In the genomic region with DNA sequence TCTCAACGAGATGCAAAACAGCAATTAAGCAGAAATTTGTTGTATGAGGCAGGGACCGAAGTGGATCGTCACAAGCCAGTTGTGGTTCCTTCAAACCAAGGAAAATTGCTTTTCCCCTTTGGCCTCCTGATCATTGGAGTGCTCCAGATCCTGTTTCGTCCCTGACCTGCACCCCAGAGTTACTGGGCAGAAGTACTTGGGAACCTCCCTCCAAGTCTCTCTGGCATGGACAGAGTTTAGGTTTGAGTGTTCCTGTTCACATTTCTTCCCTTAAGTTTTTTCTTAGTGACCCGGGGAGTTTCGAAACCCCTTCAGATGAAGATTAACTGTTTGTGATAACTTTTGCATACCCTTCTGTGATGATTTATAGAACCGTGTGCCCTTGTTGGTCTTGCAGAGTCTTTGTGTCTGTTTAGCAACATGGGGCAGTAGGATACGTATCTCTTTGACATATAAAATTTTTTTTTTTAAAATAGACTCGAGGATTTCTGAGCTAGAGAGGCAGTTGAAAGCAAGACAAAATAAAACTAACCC, we compare ENCODE assay signal across 13 mouse cellular contexts.
"Had no signal": no experiment of that assay in that cellular context is flagged by ENCODE, and none has a peak within 500 bp of the region (broad histone marks: within the 10 kb centered on the region; RNA-seq: fewer than 3 reads in every experiment).

No protein-coding gene starts in this region.

- H3K36me3 ChIP-seq: liver, embryonic 15.5 days; midbrain, embryonic 12.5 days had no signal

- DNase-seq: kidney, adult 8-10 months; kidney, postnatal 10 days; left cerebral cortex, postnatal 4 days; lung, embryonic 14.5 days; thymus, postnatal 4 days had no signal

- H3K4me2 ChIP-seq: liver, embryonic 11.5 days; liver, embryonic 15.5 days; lung, embryonic 14.5 days; midbrain, embryonic 12.5 days had no signal

- H3K9me3 ChIP-seq: liver, embryonic 15.5 days; megakaryocyte, embryonic 14.5 days; midbrain, embryonic 12.5 days had no signal

- H3K27ac ChIP-seq: liver, embryonic 15.5 days; macrophage; midbrain, embryonic 12.5 days; stomach, postnatal 0 days had no signal

- H3K9ac ChIP-seq: liver, embryonic 15.5 days; lung, embryonic 14.5 days; midbrain, embryonic 12.5 days had no signal

- ATAC-seq: intestine, embryonic 16.5 days; midbrain, embryonic 16.5 days had no signal

- H3K4me3 ChIP-seq: liver, embryonic 15.5 days; megakaryocyte, embryonic 14.5 days; midbrain, embryonic 12.5 days had no signal

- H3K27me3 ChIP-seq: liver, embryonic 15.5 days; midbrain, embryonic 12.5 days had no signal
